ENCODE assay signal across 21 mouse cellular contexts in genomic region chr17:56471136-56471535, GRCm38 (mm10). TPM values are rescaled to one million over a fixed set of nuclear protein-coding genes. Genes with fewer than 3 reads are reported as not detected.
A peak's percentile ranks its signal among the peaks of the same experiment; 100 is the strongest.
DNase-seq lines count a peak whose midpoint lies in the region; ATAC-seq lines count a peak whose summit lies in the region.
"Had no signal": no experiment of that assay in that cellular context is flagged by ENCODE, and none has a peak within 500 bp of the region (broad histone marks: within the 10 kb centered on the region; RNA-seq: fewer than 3 reads in every experiment).

No protein-coding gene starts in this region.

- DNase-seq in hindbrain, embryonic 10.5 days (ENCODE audit: low spot score) = no peak
- no peak for DNase-seq in hindbrain, embryonic 11.5 days (ENCODE audit: low spot score)
- no peak for DNase-seq in neural tube, embryonic 10.5 days (ENCODE audit: extremely low spot score, low spot score)
- DNase-seq in left cerebral cortex, postnatal 4 days = no peak
- DNase-seq in lung, postnatal 10 days = no peak
- DNase-seq: gastrocnemius, postnatal 14 days; heart, postnatal 14 days; kidney, postnatal 14 days; right cerebral cortex, postnatal 4 days had no signal

- peaks cover 5% of the 10 kb centered on the region; the same call in 1 of the 2 replicates for H3K9me3 ChIP-seq in hindbrain, embryonic 10.5 days
- no peaks in the 10 kb centered on the region for H3K9me3 ChIP-seq in hindbrain, embryonic 11.5 days (ENCODE audit: control insufficient read depth, low read length)
- H3K9me3 ChIP-seq in neural tube, embryonic 12.5 days = no peaks in the 10 kb centered on the region
- no peaks in the 10 kb centered on the region for H3K9me3 ChIP-seq in hindbrain, embryonic 15.5 days
- H3K9me3 ChIP-seq: embryonic facial prominence, embryonic 15.5 days; intestine, embryonic 15.5 days; lung, embryonic 15.5 days had no signal

- ATAC-seq in hindbrain, embryonic 11.5 days (ENCODE audit: low FRiP score) = no peak
- no peak for ATAC-seq in neural tube, embryonic 12.5 days (ENCODE audit: low FRiP score, low read depth)
- no peak for ATAC-seq in hindbrain, embryonic 15.5 days (ENCODE audit: low FRiP score, low read depth)
- ATAC-seq: intestine, embryonic 15.5 days had no signal

- intact Hi-C loops in left cerebral cortex, postnatal 4 days (cut with DNase I) = no loop called here

- peaks cover 20% of the 10 kb centered on the region for H3K36me3 ChIP-seq in hindbrain, embryonic 10.5 days
- no peaks in the 10 kb centered on the region for H3K36me3 ChIP-seq in hindbrain, embryonic 11.5 days (ENCODE audit: control insufficient read depth, insufficient read depth, low read length)
- H3K36me3 ChIP-seq in neural tube, embryonic 12.5 days = peaks cover 12% of the 10 kb centered on the region; the same call in 1 of the 2 replicates
- no peaks in the 10 kb centered on the region for H3K36me3 ChIP-seq in hindbrain, embryonic 15.5 days
- H3K36me3 ChIP-seq: embryonic facial prominence, embryonic 15.5 days; intestine, embryonic 15.5 days; lung, embryonic 15.5 days had no signal

- no peak overlapping the region for H3K9ac ChIP-seq in hindbrain, embryonic 11.5 days (ENCODE audit: low read depth, low read length)
- H3K9ac ChIP-seq in neural tube, embryonic 12.5 days = no peak overlapping the region
- H3K9ac ChIP-seq in hindbrain, embryonic 15.5 days = no peak overlapping the region
- H3K9ac ChIP-seq: embryonic facial prominence, embryonic 15.5 days; intestine, embryonic 15.5 days; lung, embryonic 15.5 days had no signal

- H3K4me3 ChIP-seq in hindbrain, embryonic 10.5 days = peak overlapping the region; percentile 43; the same call in 1 of the 2 replicates
- H3K4me3 ChIP-seq in hindbrain, embryonic 11.5 days (ENCODE audit: low read depth, low read length) = no peak overlapping the region
- no peak overlapping the region; the same call in 1 of the 2 replicates for H3K4me3 ChIP-seq in neural tube, embryonic 12.5 days
- H3K4me3 ChIP-seq in hindbrain, embryonic 15.5 days = no peak overlapping the region
- H3K4me3 ChIP-seq: myocyte had no signal

- WGBS in hindbrain, embryonic 10.5 days = 81% methylated on average over 5 of the region's 5 CpGs
- WGBS in hindbrain, embryonic 11.5 days = 76% methylated on average over 5 of the region's 5 CpGs
- WGBS in neural tube, embryonic 12.5 days = 80% methylated on average over 5 of the region's 5 CpGs
- WGBS in hindbrain, embryonic 15.5 days = 50% methylated on average over 5 of the region's 5 CpGs

- H3K4me2 ChIP-seq in hindbrain, embryonic 11.5 days (replicated peaks; ENCODE audit: low read depth, low read length) = no peak overlapping the region
- peak overlapping the region; percentile 97 for H3K4me2 ChIP-seq in neural tube, embryonic 12.5 days (replicated peaks)
- H3K4me2 ChIP-seq in hindbrain, embryonic 15.5 days = peak overlapping the region; percentile 9; the same call in 1 of the 2 replicates

- H3K27me3 ChIP-seq in hindbrain, embryonic 10.5 days (ENCODE audit: insufficient read depth, poor library complexity, severe bottlenecking) = peaks cover 59% of the 10 kb centered on the region
- H3K27me3 ChIP-seq in hindbrain, embryonic 11.5 days (ENCODE audit: control insufficient read depth, insufficient read depth, low read length) = peaks cover 5% of the 10 kb centered on the region; the same call in 1 of the 2 replicates
- 0 out of 2 replicates have a peak, but pooled peaks cover 3% of the 10 kb centered on the region for H3K27me3 ChIP-seq in neural tube, embryonic 12.5 days (replicated peaks)
- H3K27me3 ChIP-seq in hindbrain, embryonic 15.5 days = no peaks in the 10 kb centered on the region

- peaks cover 91% of the 10 kb centered on the region for H3K4me1 ChIP-seq in hindbrain, embryonic 10.5 days (replicated peaks)
- H3K4me1 ChIP-seq in hindbrain, embryonic 11.5 days (replicated peaks; ENCODE audit: control insufficient read depth, insufficient read depth, low read length) = peaks cover 50% of the 10 kb centered on the region
- peaks cover 87% of the 10 kb centered on the region for H3K4me1 ChIP-seq in neural tube, embryonic 12.5 days
- peaks cover 83% of the 10 kb centered on the region for H3K4me1 ChIP-seq in hindbrain, embryonic 15.5 days (replicated peaks)

- H3K27ac ChIP-seq in hindbrain, embryonic 10.5 days = no peak overlapping the region
- no peak overlapping the region for H3K27ac ChIP-seq in hindbrain, embryonic 11.5 days (ENCODE audit: low read depth, low read length)
- no peak overlapping the region for H3K27ac ChIP-seq in neural tube, embryonic 12.5 days
- H3K27ac ChIP-seq in hindbrain, embryonic 15.5 days (replicated peaks) = 0 out of 2 replicates have a peak overlapping the region, but pooled peaks have one; percentile 18
- H3K27ac ChIP-seq: embryonic facial prominence, embryonic 15.5 days; intestine, embryonic 15.5 days; lung, embryonic 15.5 days had no signal

RNA-seq across cellular contexts. Expression of gene Ptprs, which starts 5.1 kb away (rescaled TPM):
- polyA plus RNA-seq in hindbrain, embryonic 10.5 days (2016; fragmentation: Nextera tagmentation; extraction: Ambion mirVana) = 109 and 172 TPM in 2 replicates
- 142 and 156 TPM in 2 replicates for polyA plus RNA-seq in hindbrain, embryonic 11.5 days (2014; fragmentation: Nextera tagmentation; extraction: Ambion mirVana)
- polyA plus RNA-seq in neural tube, embryonic 12.5 days (2016; fragmentation: Nextera tagmentation; extraction: Ambion mirVana) = 294 and 314 TPM in 2 replicates
- polyA plus RNA-seq in hindbrain, embryonic 15.5 days (2015; fragmentation: Nextera tagmentation; extraction: Ambion mirVana) = 277 and 302 TPM in 2 replicates
- total RNA-seq in left cerebral cortex, postnatal 4 days (2021) = 100 to 1,000 TPM; 821 to 872 TPM

RNA-seq across cellular contexts. Expression of gene Znrf4, which starts 41.1 kb away (rescaled TPM):
- polyA plus RNA-seq in hindbrain, embryonic 10.5 days (2016; fragmentation: Nextera tagmentation; extraction: Ambion mirVana) = not detected in 2 replicates
- polyA plus RNA-seq in hindbrain, embryonic 11.5 days (2014; fragmentation: Nextera tagmentation; extraction: Ambion mirVana) = not detected in 2 replicates
- not detected in 2 replicates for polyA plus RNA-seq in neural tube, embryonic 12.5 days (2016; fragmentation: Nextera tagmentation; extraction: Ambion mirVana)
- 0.17 TPM in 1 of 2 replicates, not detected in the other for polyA plus RNA-seq in hindbrain, embryonic 15.5 days (2015; fragmentation: Nextera tagmentation; extraction: Ambion mirVana)
- not detected for total RNA-seq in left cerebral cortex, postnatal 4 days (2021)
- total RNA-seq: common myeloid progenitor, adult 5-6 weeks; gastrocnemius, postnatal 14 days; heart, postnatal 14 days; layer of hippocampus, postnatal 10 days; left cerebral cortex, postnatal 14 days; megakaryocyte progenitor cell, adult 5-6 weeks had no signal
- polyA plus RNA-seq: embryonic facial prominence, embryonic 15.5 days; intestine, embryonic 15.5 days; liver, embryonic 11.5 days; lung, embryonic 15.5 days; myocyte; urinary bladder, adult 2 months had no signal
